ENCODE assay signal across 8 mouse cellular contexts in genomic region chr5:75152021-75152425, GRCm38 (mm10). TPM values are rescaled to one million over a fixed set of nuclear protein-coding genes. Genes with fewer than 3 reads are reported as not detected.
A peak's percentile ranks its signal among the peaks of the same experiment; 100 is the strongest.
DNase-seq lines count a peak whose midpoint lies in the region; ATAC-seq and TF ChIP-seq lines count a peak whose summit lies in the region.

TSS of gene Pdgfra (plus strand) at chr5:75152292.

- TF ChIP-seq CTCF in kidney, adult 2 months (conservative IDR thresholded peaks at IDR 0.05; ENCODE audit: insufficient read depth, insufficient read length, low read depth, low read length) = no peak

- no peaks in the 10 kb centered on the region; the same call in 1 of the 2 replicates for H3K4me1 ChIP-seq in kidney, adult 2 months (ENCODE audit: control insufficient read depth, insufficient read depth, low read length)
- H3K4me1 ChIP-seq in embryonic facial prominence, embryonic 14.5 days (ENCODE audit: control insufficient read depth, insufficient read depth, low read length) = peaks cover 19% of the 10 kb centered on the region
- peaks cover 14 to 19% of the 10 kb centered on the region in 2 experiments for H3K4me1 ChIP-seq in heart, embryonic 14.5 days (ENCODE audit: control insufficient read depth in 2 of 2, insufficient read depth in 2 of 2, low read length in 2 of 2)

- peaks cover 12% of the 10 kb centered on the region for H3K27me3 ChIP-seq in kidney, adult 2 months (replicated peaks; ENCODE audit: control insufficient read depth, insufficient read depth, low read length)
- H3K27me3 ChIP-seq in embryonic facial prominence, embryonic 14.5 days (replicated peaks; ENCODE audit: control insufficient read depth, insufficient read depth, low read length) = peaks cover 19% of the 10 kb centered on the region
- peaks cover 57% of the 10 kb centered on the region for H3K27me3 ChIP-seq in heart, embryonic 14.5 days (ENCODE audit: control insufficient read depth, insufficient read depth, low read length)

- H3K9ac ChIP-seq in embryonic facial prominence, embryonic 14.5 days (ENCODE audit: low read depth, low read length) = peak within 1 kb of the TSS; percentile 98
- peak within 1 kb of the TSS; percentile 78 for H3K9ac ChIP-seq in heart, embryonic 14.5 days (ENCODE audit: low read length)

- H3K9me3 ChIP-seq in embryonic facial prominence, embryonic 14.5 days (ENCODE audit: control insufficient read depth, low read length) = no peaks in the 10 kb centered on the region
- no peaks in the 10 kb centered on the region for H3K9me3 ChIP-seq in heart, embryonic 14.5 days (ENCODE audit: control insufficient read depth, low read length)

- peak within 1 kb of the TSS; percentile 13; the same call in 1 of the 2 replicates for H3K27ac ChIP-seq in kidney, adult 2 months (ENCODE audit: insufficient read depth, low read depth, low read length)
- peak within 1 kb of the TSS; percentile 99 for H3K27ac ChIP-seq in embryonic facial prominence, embryonic 14.5 days (replicated peaks; ENCODE audit: low read depth, low read length)
- H3K27ac ChIP-seq in heart, embryonic 14.5 days (replicated peaks in 1 of 2; ENCODE audit: control insufficient read depth in 1 of 2, insufficient read depth in 1 of 2, low read depth in 2 of 2, low read length in 2 of 2) = peak within 1 kb of the TSS; percentile 80 to 84

- peak within 1 kb of the TSS; percentile 56 for H3K4me3 ChIP-seq in kidney, adult 2 months (ENCODE audit: insufficient read depth, low read depth, low read length)
- peak within 1 kb of the TSS; percentile 62 for H3K4me3 ChIP-seq in embryonic facial prominence, embryonic 14.5 days (ENCODE audit: low read depth, low read length)
- H3K4me3 ChIP-seq in heart, embryonic 14.5 days (ENCODE audit: control insufficient read depth in 1 of 2, insufficient read depth in 1 of 2, low read depth in 1 of 2, low read length in 2 of 2) = peak within 1 kb of the TSS; percentile 53 to 56

- peak within 1 kb of the TSS; percentile 63 for H3K4me2 ChIP-seq in embryonic facial prominence, embryonic 14.5 days (ENCODE audit: low read depth, low read length)
- H3K4me2 ChIP-seq in heart, embryonic 14.5 days (ENCODE audit: low read length) = peak within 1 kb of the TSS; percentile 62

- WGBS in kidney, adult 2 months = 6% methylated on average over 10 of the region's 10 CpGs
- WGBS in embryonic facial prominence, embryonic 14.5 days = under 1% methylated on average over 10 of the region's 10 CpGs
- WGBS in heart, embryonic 14.5 days = 4% methylated on average over 10 of the region's 10 CpGs

- DNase-seq in kidney, adult 2 months = peak; percentile 50
- DNase-seq in kidney, adult 8-10 months = no peak
- peak; percentile 94 for DNase-seq in embryonic facial prominence, embryonic 14.5 days (ENCODE audit: low spot score)
- DNase-seq in layer of hippocampus, postnatal 10 days (ENCODE audit: low spot score in 2 of 2) = no peak
- peak; percentile 49 for DNase-seq in lung, postnatal 14 days
- no peak for DNase-seq in thymus, adult 18-20 months
- DNase-seq in right cerebral cortex, postnatal 4 days = no peak

- no peaks in the 10 kb centered on the region for H3K36me3 ChIP-seq in kidney, adult 2 months (ENCODE audit: control insufficient read depth, insufficient read depth, low read length)
- no peaks in the 10 kb centered on the region for H3K36me3 ChIP-seq in embryonic facial prominence, embryonic 14.5 days (ENCODE audit: control insufficient read depth, insufficient read depth, low read length)
- H3K36me3 ChIP-seq in heart, embryonic 14.5 days (ENCODE audit: control insufficient read depth, insufficient read depth, low read length) = no peaks in the 10 kb centered on the region

- no peak for ATAC-seq in embryonic facial prominence, embryonic 14.5 days (ENCODE audit: low read depth)
- no peak for ATAC-seq in heart, embryonic 14.5 days (ENCODE audit: insufficient number of reproducible peaks, insufficient read depth, low FRiP score, low read depth)

- no peak for TF ChIP-seq POLR2A in kidney, adult 2 months (IDR thresholded peaks at IDR 0.05; ENCODE audit: low read depth, low read length)

RNA-seq across cellular contexts. Expression of gene Pdgfra, which starts in this region (rescaled TPM):
- 22.6 and 26.0 TPM in 2 replicates for polyA plus RNA-seq in kidney, adult 2 months (2012; rRNA removed)
- 81.3 and 100 TPM in 2 replicates for polyA plus RNA-seq in embryonic facial prominence, embryonic 14.5 days (2014; fragmentation: Nextera tagmentation; extraction: Ambion mirVana)
- 19.6 and 24.5 TPM in 2 replicates for polyA plus RNA-seq in heart, embryonic 14.5 days (2014; fragmentation: Nextera tagmentation; extraction: Ambion mirVana)
- total RNA-seq in layer of hippocampus, postnatal 10 days (2021) = 10 to 100 TPM; 93.7 to 94.8 TPM

Comparison
In these comparisons a context has a peak if more than half of its experiments do, and no peak if none do; other contexts are left out.
1. DNase-seq: peak in kidney, adult 2 months (single experiment), embryonic facial prominence, embryonic 14.5 days (single experiment) and lung, postnatal 14 days (single experiment); none in kidney, adult 8-10 months (0 of 2), layer of hippocampus, postnatal 10 days (0 of 2), thymus, adult 18-20 months (0 of 2) and right cerebral cortex, postnatal 4 days (single experiment).
2. H3K27ac ChIP-seq: peak in every context shown above with its lines; median percentile 99 in embryonic facial prominence, embryonic 14.5 days; 82 in heart, embryonic 14.5 days; 13 in kidney, adult 2 months.
3. Peak in every context shown above with its lines, with median percentiles within 50 percentile points of each other: H3K4me3 ChIP-seq.